Mouse (Mus musculus): ENCODE results near the gene Bsdc1. TPM values are rescaled to one million over a fixed set of nuclear protein-coding genes. Genes with fewer than 3 reads are reported as not detected.

The Bsdc1 gene
- polyA plus RNA-seq, 1 experiment from 2014 or later: 16.7 TPM

DNA sequence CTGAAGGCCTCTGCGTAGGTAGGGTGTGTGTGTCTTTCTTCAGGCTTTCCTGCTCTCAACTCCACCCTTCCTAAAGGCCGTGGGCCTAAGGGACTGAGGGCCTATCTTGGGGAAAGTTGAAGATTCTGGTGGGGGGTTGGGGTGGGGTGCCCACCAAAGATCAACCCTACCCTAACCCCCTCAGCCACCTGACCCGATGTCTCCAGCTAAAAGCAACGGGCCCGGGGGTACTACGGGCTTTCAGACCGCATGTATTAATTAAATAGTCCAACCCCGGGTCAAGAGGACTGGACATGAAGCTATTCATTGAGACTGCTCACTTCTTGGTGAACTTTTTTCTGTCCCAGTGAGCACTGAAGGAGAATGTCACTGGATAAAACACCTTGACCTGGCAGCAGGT, 38.6 kb downstream of the Bsdc1 start:
- Histone ChIP-seq H3K9ac (ENCODE audit: low read length) (peak overlapping the region; percentile 65; the same call in 1 of the 2 replicates), H3K27ac (replicated peaks) (peak overlapping the region; percentile 95), H3K9me3 (ENCODE audit: control insufficient read depth, low read length) (no peaks in the 10 kb centered on the region), H3K27me3 (ENCODE audit: control insufficient read depth, insufficient read depth, low read length) (no peaks in the 10 kb centered on the region), H3K4me2 (replicated peaks; ENCODE audit: low read depth) (peak overlapping the region; percentile 86), H3K4me3 (ENCODE audit: low read depth, low read length) (peak overlapping the region; percentile 59), H3K4me1 (replicated peaks; ENCODE audit: control insufficient read depth, insufficient read depth) (peaks cover 4% of the 10 kb centered on the region), H3K36me3 (ENCODE audit: control insufficient read depth, insufficient read depth, low read length) (no peaks in the 10 kb centered on the region)
- ATAC-seq (ENCODE audit: low FRiP score, low TSS enrichment): no peak
- WGBS: 69% methylated on average over 8 of the region's 8 CpGs
- TF ChIP-seq CTCF (IDR thresholded peaks at IDR 0.05; ENCODE audit: low read depth): no peak
- TF ChIP-seq EP300 (optimal IDR thresholded peaks at IDR 0.05): no peak
- no peak for DNase-seq (ENCODE audit: low spot score)

GRCm38 (mm10) chr4:129500607-129501566, 39.5 kb downstream of the Bsdc1 start:
- Histone ChIP-seq H3K9me3 (ENCODE audit: control insufficient read depth, low read length) (no peaks in the 10 kb centered on the region), H3K27me3 (ENCODE audit: control insufficient read depth, insufficient read depth, low read length) (no peaks in the 10 kb centered on the region), H3K4me3 (ENCODE audit: low read depth, low read length) (peak overlapping the region; percentile 59), H3K4me2 (replicated peaks; ENCODE audit: low read depth) (peak overlapping the region; percentile 86), H3K36me3 (ENCODE audit: control insufficient read depth, insufficient read depth, low read length) (no peaks in the 10 kb centered on the region), H3K9ac (ENCODE audit: low read length) (peak overlapping the region; percentile 65), H3K27ac (replicated peaks) (peak overlapping the region; percentile 95), H3K4me1 (replicated peaks; ENCODE audit: control insufficient read depth, insufficient read depth) (peaks cover 4% of the 10 kb centered on the region)
- WGBS: 2% methylated on average over 43 of the region's 49 CpGs
- TF ChIP-seq EP300 (optimal IDR thresholded peaks at IDR 0.05) (no peak), CTCF (IDR thresholded peaks at IDR 0.05; ENCODE audit: low read depth) (0 out of 2 replicates have a peak, but pooled peaks have one; percentile 8)
- DNase-seq (ENCODE audit: low spot score) (peak; percentile 93), ATAC-seq (ENCODE audit: low FRiP score, low TSS enrichment) (peak; percentile 82)

DNA sequence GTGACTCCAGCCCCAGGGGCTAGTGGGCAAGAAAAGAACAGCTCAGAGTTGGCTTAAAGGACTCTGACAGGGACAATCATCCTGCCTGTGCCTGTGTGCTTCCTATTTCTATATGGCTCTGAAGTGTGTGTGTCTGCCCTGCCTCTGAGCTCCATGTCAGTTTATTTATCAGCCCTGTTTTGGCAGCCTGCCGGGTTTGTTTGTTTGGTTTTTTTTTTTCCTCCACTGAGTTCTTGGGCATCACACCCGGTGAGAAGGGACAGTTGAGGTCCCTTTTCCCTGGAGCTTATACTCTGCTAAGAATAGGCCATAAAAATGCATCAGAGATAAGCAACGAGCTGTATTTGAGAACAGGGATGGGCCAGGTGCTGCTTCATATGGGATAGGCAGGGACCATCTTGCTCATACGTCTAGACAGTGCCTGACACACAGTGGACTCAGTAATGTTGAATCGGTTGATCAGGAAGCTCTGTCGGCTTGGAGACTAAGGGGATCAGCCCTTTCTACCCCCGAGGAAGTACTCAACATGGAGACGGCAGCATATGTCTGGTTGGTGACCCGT, 41.0 kb downstream of the Bsdc1 start:
- Histone ChIP-seq H3K9me3 (ENCODE audit: control insufficient read depth, low read length) (no peaks in the 10 kb centered on the region), H3K27me3 (ENCODE audit: control insufficient read depth, insufficient read depth, low read length) (no peaks in the 10 kb centered on the region), H3K27ac (replicated peaks) (peak overlapping the region; percentile 61), H3K36me3 (ENCODE audit: control insufficient read depth, insufficient read depth, low read length) (no peaks in the 10 kb centered on the region), H3K4me3 (ENCODE audit: low read depth, low read length) (no peak overlapping the region), H3K4me1 (replicated peaks; ENCODE audit: control insufficient read depth, insufficient read depth) (peaks cover 4% of the 10 kb centered on the region), H3K4me2 (replicated peaks; ENCODE audit: low read depth) (no peak overlapping the region), H3K9ac (ENCODE audit: low read length) (no peak overlapping the region)
- TF ChIP-seq EP300 (optimal IDR thresholded peaks at IDR 0.05): no peak
- TF ChIP-seq CTCF (IDR thresholded peaks at IDR 0.05; ENCODE audit: low read depth): no peak
- ATAC-seq (ENCODE audit: low FRiP score, low TSS enrichment): peak; percentile 67
- 45% methylated on average over 9 of the region's 9 CpGs for WGBS
- no peak for DNase-seq (ENCODE audit: low spot score)

- no peaks in the 10 kb centered on the region for H3K9me3 ChIP-seq (ENCODE audit: control insufficient read depth, low read length)
- peak overlapping the region; percentile 61 for H3K27ac ChIP-seq (replicated peaks)
- no peaks in the 10 kb centered on the region for H3K36me3 ChIP-seq (ENCODE audit: control insufficient read depth, insufficient read depth, low read length)
- H3K4me3 ChIP-seq (ENCODE audit: low read depth, low read length): no peak overlapping the region
- no peak for DNase-seq (ENCODE audit: low spot score)
- H3K4me2 ChIP-seq (replicated peaks; ENCODE audit: low read depth): no peak overlapping the region
- 48% methylated on average over 11 of the region's 11 CpGs for WGBS
- peaks cover 4% of the 10 kb centered on the region for H3K4me1 ChIP-seq (replicated peaks; ENCODE audit: control insufficient read depth, insufficient read depth)
- TF ChIP-seq EP300 (optimal IDR thresholded peaks at IDR 0.05): no peak
- no peak for TF ChIP-seq CTCF (IDR thresholded peaks at IDR 0.05; ENCODE audit: low read depth)
- peak; percentile 7; the same call in 1 of the 2 replicates for ATAC-seq (ENCODE audit: low FRiP score, low TSS enrichment)
- no peaks in the 10 kb centered on the region for H3K27me3 ChIP-seq (ENCODE audit: control insufficient read depth, insufficient read depth, low read length)
- no peak overlapping the region for H3K9ac ChIP-seq (ENCODE audit: low read length)
Observed at GRCm38 (mm10) chr4:129502901-129503444, 41.6 kb downstream of the Bsdc1 start.

- Histone ChIP-seq H3K4me2 (replicated peaks; ENCODE audit: low read depth) (no peak overlapping the region), H3K27me3 (ENCODE audit: control insufficient read depth, insufficient read depth, low read length) (no peaks in the 10 kb centered on the region), H3K9me3 (ENCODE audit: control insufficient read depth, low read length) (no peaks in the 10 kb centered on the region), H3K36me3 (ENCODE audit: control insufficient read depth, insufficient read depth, low read length) (no peaks in the 10 kb centered on the region), H3K9ac (ENCODE audit: low read length) (no peak overlapping the region), H3K4me1 (replicated peaks; ENCODE audit: control insufficient read depth, insufficient read depth) (peaks cover 7% of the 10 kb centered on the region), H3K4me3 (ENCODE audit: low read depth, low read length) (no peak overlapping the region), H3K27ac (replicated peaks) (no peak overlapping the region)
- ATAC-seq (ENCODE audit: low FRiP score, low TSS enrichment): no peak
- DNase-seq (ENCODE audit: low spot score): no peak
- WGBS: 95% methylated on average over 3 of the region's 3 CpGs
- no peak for TF ChIP-seq CTCF (IDR thresholded peaks at IDR 0.05; ENCODE audit: low read depth)
- no peak for TF ChIP-seq EP300 (optimal IDR thresholded peaks at IDR 0.05)
Observed at GRCm38 (mm10) chr4:129505511-129505910, 44.1 kb downstream of the Bsdc1 start.
